Mouse (Mus musculus): ENCODE data around the gene Slc7a11. TPM values are rescaled to one million over a fixed set of nuclear protein-coding genes. Genes with fewer than 3 reads are reported as not detected.

Gene Slc7a11
- polyA plus RNA-seq, 1 experiment, result 3.4 TPM

GRCm38 (mm10) chr3:50388288-50388687 lies 55.1 kb downstream of the Slc7a11 start:
- TF ChIP-seq POLR2A (IDR thresholded peaks at IDR 0.05; ENCODE audit: borderline replicate concordance, extremely low read depth, insufficient read depth, insufficient read length, poor library complexity, severe bottlenecking) (no peak), CTCF (IDR thresholded peaks at IDR 0.05; ENCODE audit: borderline replicate concordance, extremely low read depth, insufficient read depth, insufficient read length) (no peak)

GRCm38 (mm10) chr3:50387280-50387679 lies 56.1 kb downstream of the Slc7a11 start:
- TF ChIP-seq POLR2A (IDR thresholded peaks at IDR 0.05; ENCODE audit: borderline replicate concordance, extremely low read depth, insufficient read depth, insufficient read length, poor library complexity, severe bottlenecking), result no peak
- TF ChIP-seq CTCF (IDR thresholded peaks at IDR 0.05; ENCODE audit: borderline replicate concordance, extremely low read depth, insufficient read depth, insufficient read length), result no peak
- no peak for DNase-seq (ENCODE audit: low read depth)

More at GRCm38 (mm10) chr3:50388288-50388687, 55.1 kb downstream of the Slc7a11 start:
- peak; percentile 25 for DNase-seq (ENCODE audit: low read depth)

- DNase-seq (ENCODE audit: low read depth), result peak; percentile 77
- TF ChIP-seq CTCF (IDR thresholded peaks at IDR 0.05; ENCODE audit: borderline replicate concordance, extremely low read depth, insufficient read depth, insufficient read length), result no peak
These were observed 56.7 kb downstream of the Slc7a11 start for GRCm38 (mm10) chr3:50386561-50387221.

GRCm38 (mm10) chr3:50386066-50386465 lies 57.3 kb downstream of the Slc7a11 start:
- DNase-seq (ENCODE audit: low read depth), result peak; percentile 40
- TF ChIP-seq CTCF (IDR thresholded peaks at IDR 0.05; ENCODE audit: borderline replicate concordance, extremely low read depth, insufficient read depth, insufficient read length) (no peak), POLR2A (IDR thresholded peaks at IDR 0.05; ENCODE audit: borderline replicate concordance, extremely low read depth, insufficient read depth, insufficient read length, poor library complexity, severe bottlenecking) (no peak)

- DNase-seq (ENCODE audit: low read depth), result peak; percentile 50
- TF ChIP-seq POLR2A (IDR thresholded peaks at IDR 0.05; ENCODE audit: borderline replicate concordance, extremely low read depth, insufficient read depth, insufficient read length, poor library complexity, severe bottlenecking), result no peak
- no peak; the same call in 1 of the 2 replicates for TF ChIP-seq CTCF (IDR thresholded peaks at IDR 0.05; ENCODE audit: borderline replicate concordance, extremely low read depth, insufficient read depth, insufficient read length)
These were observed 60.7 kb downstream of the Slc7a11 start for GRCm38 (mm10) chr3:50382729-50383128.

GRCm38 (mm10) chr3:50381861-50382693 lies 61.3 kb downstream of the Slc7a11 start:
- no peak for TF ChIP-seq POLR2A (IDR thresholded peaks at IDR 0.05; ENCODE audit: borderline replicate concordance, extremely low read depth, insufficient read depth, insufficient read length, poor library complexity, severe bottlenecking)
- TF ChIP-seq CTCF (IDR thresholded peaks at IDR 0.05; ENCODE audit: borderline replicate concordance, extremely low read depth, insufficient read depth, insufficient read length), result no peak
- DNase-seq (ENCODE audit: low read depth), result peak; percentile 53

GRCm38 (mm10) chr3:50381160-50381860 lies 62.1 kb downstream of the Slc7a11 start:
- TF ChIP-seq POLR2A (IDR thresholded peaks at IDR 0.05; ENCODE audit: borderline replicate concordance, extremely low read depth, insufficient read depth, insufficient read length, poor library complexity, severe bottlenecking) (no peak), CTCF (IDR thresholded peaks at IDR 0.05; ENCODE audit: borderline replicate concordance, extremely low read depth, insufficient read depth, insufficient read length) (peak; percentile 88; the same call in 1 of the 2 replicates)
- peak; percentile 96 for DNase-seq (ENCODE audit: low read depth)

GRCm38 (mm10) chr3:50379942-50380341 lies 63.5 kb downstream of the Slc7a11 start:
- no peak for DNase-seq (ENCODE audit: low read depth)

GRCm38 (mm10) chr3:50375477-50375876 lies 67.9 kb downstream of the Slc7a11 start:
- peak; percentile 73 for DNase-seq (ENCODE audit: low read depth)
- TF ChIP-seq POLR2A (IDR thresholded peaks at IDR 0.05; ENCODE audit: borderline replicate concordance, extremely low read depth, insufficient read depth, insufficient read length, poor library complexity, severe bottlenecking), result no peak
- TF ChIP-seq CTCF (IDR thresholded peaks at IDR 0.05; ENCODE audit: borderline replicate concordance, extremely low read depth, insufficient read depth, insufficient read length), result no peak

More at GRCm38 (mm10) chr3:50379942-50380341, 63.5 kb downstream of the Slc7a11 start:
- TF ChIP-seq POLR2A (IDR thresholded peaks at IDR 0.05; ENCODE audit: borderline replicate concordance, extremely low read depth, insufficient read depth, insufficient read length, poor library complexity, severe bottlenecking) (no peak), CTCF (IDR thresholded peaks at IDR 0.05; ENCODE audit: borderline replicate concordance, extremely low read depth, insufficient read depth, insufficient read length) (no peak)

GRCm38 (mm10) chr3:50369791-50370190 lies 73.6 kb downstream of the Slc7a11 start:
- DNase-seq (ENCODE audit: low read depth), result no peak
- TF ChIP-seq POLR2A (IDR thresholded peaks at IDR 0.05; ENCODE audit: borderline replicate concordance, extremely low read depth, insufficient read depth, insufficient read length, poor library complexity, severe bottlenecking) (no peak), CTCF (IDR thresholded peaks at IDR 0.05; ENCODE audit: borderline replicate concordance, extremely low read depth, insufficient read depth, insufficient read length) (no peak)

GRCm38 (mm10) chr3:50367175-50367574 lies 76.2 kb downstream of the Slc7a11 start:
- DNase-seq (ENCODE audit: low read depth), result no peak
- TF ChIP-seq CTCF (IDR thresholded peaks at IDR 0.05; ENCODE audit: borderline replicate concordance, extremely low read depth, insufficient read depth, insufficient read length) (no peak), POLR2A (IDR thresholded peaks at IDR 0.05; ENCODE audit: borderline replicate concordance, extremely low read depth, insufficient read depth, insufficient read length, poor library complexity, severe bottlenecking) (no peak)

Data from brain, embryonic 14.5 days (tissue).